Mouse (Mus musculus) ovary, postnatal 10 days (tissue): ENCODE data around the gene Shisa9.
"Not testable (repeated sequence)": the region's sequence is repeated elsewhere in the genome, so short reads cannot be mapped to it uniquely, and the experiment has no call there.

Source experiments
- DNase-seq: peaks from one replicate; pipeline ENCODE4 v3.0.0; 2022; ENCODE audit warnings: low spot score

Shisa9 gene

GRCm38 (mm10) chr16:11983616-11984270, at the start of gene Shisa9:
Gene Shisa9, plus strand, starts transcription at chr16:11984113.
- DNase-seq = no peak

- no peak for DNase-seq
Measured at GRCm38 (mm10) chr16:11940477-11940876, 43.4 kb upstream of the Shisa9 start.

GRCm38 (mm10) chr16:11960691-11961090, 23.2 kb upstream of the Shisa9 start:
- no peak for DNase-seq

GRCm38 (mm10) chr16:11966041-11966440, 17.9 kb upstream of the Shisa9 start:
- DNase-seq = no peak

- DNase-seq = not testable (repeated sequence)
Measured at GRCm38 (mm10) chr16:11966810-11967209, 17.1 kb upstream of the Shisa9 start.

GRCm38 (mm10) chr16:11967579-11967978, 16.3 kb upstream of the Shisa9 start:
- no peak for DNase-seq

- DNase-seq = no peak
Measured at GRCm38 (mm10) chr16:11973707-11974106, 10.2 kb upstream of the Shisa9 start.

GRCm38 (mm10) chr16:11976737-11977136, 7.2 kb upstream of the Shisa9 start:
- no peak for DNase-seq

GRCm38 (mm10) chr16:11980764-11981163, 3.1 kb upstream of the Shisa9 start:
- DNase-seq = no peak

GRCm38 (mm10) chr16:11983106-11983615, 752 bp upstream of the Shisa9 start:
- DNase-seq = no peak

- DNase-seq = peak; percentile 9
Measured at GRCm38 (mm10) chr16:11984271-11984791, 418 bp downstream of the Shisa9 start.

- DNase-seq = no peak
Measured at GRCm38 (mm10) chr16:11987056-11987455, 3.1 kb downstream of the Shisa9 start.

- DNase-seq = no peak
Measured at GRCm38 (mm10) chr16:12005177-12005576, 21.3 kb downstream of the Shisa9 start.

GRCm38 (mm10) chr16:12010136-12010535, 26.2 kb downstream of the Shisa9 start:
- DNase-seq = no peak

GRCm38 (mm10) chr16:12012747-12013146, 28.8 kb downstream of the Shisa9 start:
- no peak for DNase-seq

GRCm38 (mm10) chr16:12014523-12014922, 30.6 kb downstream of the Shisa9 start:
- no peak for DNase-seq

- no peak for DNase-seq
Measured at GRCm38 (mm10) chr16:12017921-12018618, 34.2 kb downstream of the Shisa9 start.

GRCm38 (mm10) chr16:12020103-12020755, 36.3 kb downstream of the Shisa9 start:
- DNase-seq = no peak

GRCm38 (mm10) chr16:12032441-12032840, 48.5 kb downstream of the Shisa9 start:
- DNase-seq = no peak

- DNase-seq = no peak
Measured at GRCm38 (mm10) chr16:12034868-12035267, 51.0 kb downstream of the Shisa9 start.

- no peak for DNase-seq
Measured at GRCm38 (mm10) chr16:12035626-12036025, 51.7 kb downstream of the Shisa9 start.

- DNase-seq = no peak
Measured at GRCm38 (mm10) chr16:12040935-12041334, 57.0 kb downstream of the Shisa9 start.

- no peak for DNase-seq
Measured at GRCm38 (mm10) chr16:12052051-12052450, 68.1 kb downstream of the Shisa9 start.
